Mouse (Mus musculus) midbrain, embryonic 16.5 days (tissue): ENCODE results near the gene Sgsm1. TPM values are rescaled to one million over a fixed set of nuclear protein-coding genes. Genes with fewer than 3 reads are reported as not detected.

Source experiments
- ATAC-seq: fragments of 200-750 bp; cut with Nextera tagmentation; 2 replicates; pipeline ENCODE4 v1.8.0; 2017; ENCODE audit warnings: moderate TSS enrichment
- H3K27ac ChIP-seq: fragments of 300-500 bp; sonication (generic); 2 replicates; pipeline ENCODE4 v1.5.1; 2014; ENCODE audit warnings: mild to moderate bottlenecking, low read length, mixed read lengths
- H3K27me3 ChIP-seq: fragments of 300-500 bp; sonication (generic); 2 replicates; pipeline ENCODE4 v1.6.1; 2014; ENCODE audit warnings: low read depth, low read length, mixed read lengths; ENCODE audit not compliant: control insufficient read depth, insufficient read depth
- H3K36me3 ChIP-seq: fragments of 300-500 bp; sonication (generic); 2 replicates; pipeline ENCODE4 v1.6.1; 2014; ENCODE audit warnings: mild to moderate bottlenecking, low read length, moderate library complexity, mixed read lengths; ENCODE audit not compliant: control insufficient read depth, insufficient read depth
- H3K4me1 ChIP-seq: fragments of 300-500 bp; sonication (generic); 2 replicates; pipeline ENCODE4 v1.6.1; 2014; ENCODE audit warnings: mild to moderate bottlenecking, low read length, mixed read lengths; ENCODE audit not compliant: control insufficient read depth, insufficient read depth
- H3K4me2 ChIP-seq: fragments of 300-500 bp; sonication (generic); 2 replicates; pipeline ENCODE4 v1.6.1; 2014; ENCODE audit warnings: mild to moderate bottlenecking, low read length, mixed read lengths
- H3K4me3 ChIP-seq: fragments of 300-500 bp; sonication (generic); 2 replicates; pipeline ENCODE4 v1.5.1; 2014; ENCODE audit warnings: low read depth, mild to moderate bottlenecking, low read length, moderate library complexity, mixed read lengths
- H3K9ac ChIP-seq: fragments of 300-500 bp; sonication (generic); 2 replicates; pipeline ENCODE4 v1.6.1; 2014; ENCODE audit warnings: low read depth, low read length, mixed read lengths
- H3K9me3 ChIP-seq: fragments of 300-500 bp; sonication (generic); replicated peaks from 2 replicates; pipeline ENCODE4 v1.6.1; 2014; ENCODE audit warnings: mild to moderate bottlenecking, low read length, mixed read lengths; ENCODE audit not compliant: control insufficient read depth, poor library complexity, severe bottlenecking
- WGBS: fragments of 180-500 bp; shearing (Covaris S2); extraction: QIAGEN DNeasy Blood & Tissue Kit; methylation state at CpG from one replicate; pipeline ENCODE4 v1.1.7; 2014; 5-methylcytosine and 5-hydroxymethylcytosine counted together
- microRNA-seq: library from miRNA; unstranded; fragments of <30 nt; microRNA quantifications from one replicate; pipeline ENCODE4, GENCODE M21; 2017
- polyA plus RNA-seq: library from polyadenylated mRNA; unstranded; fragments of >200 nt; fragmentation: Nextera tagmentation; extraction: Ambion mirVana; gene quantifications from 2 replicates; pipeline ENCODE4 v1.2.1, GENCODE M21; 2015

The Sgsm1 gene
- polyA plus RNA-seq, 1 experiment from 2014 or later, result 27.5 TPM

GRCm38 (mm10) chr5:113196916-113197794 is 113.4 kb downstream of the Sgsm1 start:
- Histone ChIP-seq H3K9me3 (no peaks in the 10 kb centered on the region), H3K4me1 (peaks cover 4% of the 10 kb centered on the region), H3K27me3 (no peaks in the 10 kb centered on the region), H3K4me2 (no peak overlapping the region), H3K36me3 (no peaks in the 10 kb centered on the region), H3K27ac (peak overlapping the region; percentile 34; the same call in 1 of the 2 replicates), H3K4me3 (no peak overlapping the region), H3K9ac (no peak overlapping the region)
- no peak for ATAC-seq
- 72% methylated on average over 9 of the region's 9 CpGs for WGBS

GRCm38 (mm10) chr5:113195907-113196306 is 114.7 kb downstream of the Sgsm1 start:
- no peak overlapping the region for H3K4me3 ChIP-seq
- no peak overlapping the region for H3K9ac ChIP-seq
- no peaks in the 10 kb centered on the region for H3K36me3 ChIP-seq
- no peak overlapping the region for H3K4me2 ChIP-seq
- peaks cover 11% of the 10 kb centered on the region for H3K4me1 ChIP-seq
- no peaks in the 10 kb centered on the region for H3K27me3 ChIP-seq
- no peak for ATAC-seq
- no peaks in the 10 kb centered on the region for H3K9me3 ChIP-seq
- no peak overlapping the region for H3K27ac ChIP-seq
- 95% methylated on average over 6 of the region's 6 CpGs for WGBS

GRCm38 (mm10) chr5:113195451-113195850 is 115.1 kb downstream of the Sgsm1 start:
- Histone ChIP-seq H3K27ac (no peak overlapping the region), H3K4me2 (no peak overlapping the region), H3K9ac (no peak overlapping the region), H3K36me3 (no peaks in the 10 kb centered on the region), H3K9me3 (no peaks in the 10 kb centered on the region), H3K4me1 (peaks cover 11% of the 10 kb centered on the region), H3K27me3 (no peaks in the 10 kb centered on the region), H3K4me3 (no peak overlapping the region)
- no peak for ATAC-seq
- WGBS, result 83% methylated on average over 12 of the region's 12 CpGs

GRCm38 (mm10) chr5:113193762-113194161 is 116.8 kb downstream of the Sgsm1 start:
- Histone ChIP-seq H3K27ac (no peak overlapping the region), H3K4me2 (no peak overlapping the region), H3K9me3 (no peaks in the 10 kb centered on the region), H3K36me3 (no peaks in the 10 kb centered on the region), H3K4me3 (no peak overlapping the region), H3K4me1 (peaks cover 11% of the 10 kb centered on the region), H3K27me3 (no peaks in the 10 kb centered on the region), H3K9ac (no peak overlapping the region)
- no peak for ATAC-seq
- WGBS, result 92% methylated on average over 18 of the region's 18 CpGs

Small RNA genes within 50 kb of the gene (microRNA-seq; reads per million reads assigned to microRNA genes)
- not detected for gene Mir7229
- not detected for gene Mir7230

Other genes with a start within 250 kb of the Sgsm1 start
- gene Crybb2, start 240.7 kb downstream of the Sgsm1 start, polyA plus RNA-seq, result not detected in 2 replicates
- 0.60 and 2.3 TPM in 2 replicates for gene Crybb3, start 229.2 kb downstream of the Sgsm1 start, polyA plus RNA-seq
- gene 2900026A02Rik, start 89.5 kb downstream of the Sgsm1 start, polyA plus RNA-seq, result 3.8 and 4.2 TPM in 2 replicates
- not detected in 2 replicates for gene Tmem211, start 83.9 kb downstream of the Sgsm1 start, polyA plus RNA-seq
- not detected in 2 replicates for gene Aym1, start 46.5 kb upstream of the Sgsm1 start, polyA plus RNA-seq
- gene Wscd2, start 179.5 kb upstream of the Sgsm1 start, polyA plus RNA-seq, result 14.4 and 16.1 TPM in 2 replicates